Mouse (Mus musculus): ENCODE results near the gene Gm20425. TPM values are rescaled to one million over a fixed set of nuclear protein-coding genes. Genes with fewer than 3 reads are reported as not detected.

The Gm20425 gene
- 3.5 and 9.4 TPM in 2 replicates for polyA plus RNA-seq (2015; fragmentation: Nextera tagmentation; extraction: Ambion mirVana)

- Histone ChIP-seq H3K4me2 (peak within 1 kb of the TSS; percentile 47), H3K9me3 (replicated peaks) (no peaks in the 10 kb centered on the region), H3K36me3 (0 out of 2 replicates have a peak, but pooled peaks cover 9% of the 10 kb centered on the region), H3K9ac (peak within 1 kb of the TSS; percentile 58), H3K4me3 (replicated peaks) (peak within 1 kb of the TSS; percentile 52), H3K27ac (peak within 1 kb of the TSS; percentile 69), H3K27me3 (peaks cover 13% of the 10 kb centered on the region), H3K4me1 (replicated peaks) (peaks cover 32% of the 10 kb centered on the region)
- ATAC-seq (ENCODE audit: low read depth) (peak; percentile 68), DNase-seq (peak; percentile 16)
- 9% methylated on average over 29 of the region's 29 CpGs for WGBS (ENCODE audit: insufficient replicate concordance)
Measured at GRCm38 (mm10) chr9:103230151-103230951, at the start of gene Gm20425, which contains the start of gene Trf. TSS of gene Gm20425 (minus strand) at chr9:103230307. TSS of gene Trf (minus strand) at chr9:103230444.

GRCm38 (mm10) chr9:103276876-103277275 lies 46.8 kb upstream of the Gm20425 start:
- Histone ChIP-seq H3K4me1 (replicated peaks) (peaks cover 36% of the 10 kb centered on the region), H3K27me3 (no peaks in the 10 kb centered on the region), H3K36me3 (peaks cover 95% of the 10 kb centered on the region), H3K9ac (no peak overlapping the region), H3K4me3 (replicated peaks) (no peak overlapping the region), H3K9me3 (replicated peaks) (no peaks in the 10 kb centered on the region), H3K4me2 (no peak overlapping the region), H3K27ac (peak overlapping the region; percentile 34; the same call in 1 of the 2 replicates)
- DNase-seq (no peak), ATAC-seq (ENCODE audit: low read depth) (no peak)
- WGBS (ENCODE audit: insufficient replicate concordance): 81% methylated on average over 6 of the region's 6 CpGs

GRCm38 (mm10) chr9:103275676-103276075 lies 45.6 kb upstream of the Gm20425 start:
- peak overlapping the region; percentile 77 for H3K27ac ChIP-seq
- H3K9me3 ChIP-seq (replicated peaks): no peaks in the 10 kb centered on the region
- H3K9ac ChIP-seq: peak overlapping the region; percentile 26; the same call in 1 of the 2 replicates
- 32% methylated on average over 1 of the region's 1 CpGs for WGBS (ENCODE audit: insufficient replicate concordance)
- ATAC-seq (ENCODE audit: low read depth) (peak; percentile 76), DNase-seq (no peak)
- H3K36me3 ChIP-seq: peaks cover 92% of the 10 kb centered on the region
- no peak overlapping the region for H3K4me3 ChIP-seq (replicated peaks)
- no peak overlapping the region for H3K4me2 ChIP-seq
- H3K4me1 ChIP-seq (replicated peaks): peaks cover 36% of the 10 kb centered on the region
- no peaks in the 10 kb centered on the region for H3K27me3 ChIP-seq

GRCm38 (mm10) chr9:103274819-103275218 lies 44.7 kb upstream of the Gm20425 start:
- Histone ChIP-seq H3K4me3 (replicated peaks) (no peak overlapping the region), H3K36me3 (peaks cover 83% of the 10 kb centered on the region), H3K4me1 (replicated peaks) (peaks cover 36% of the 10 kb centered on the region), H3K9me3 (replicated peaks) (no peaks in the 10 kb centered on the region), H3K4me2 (no peak overlapping the region), H3K27me3 (no peaks in the 10 kb centered on the region), H3K27ac (peak overlapping the region; percentile 77; the same call in 1 of the 2 replicates), H3K9ac (no peak overlapping the region)
- ATAC-seq (ENCODE audit: low read depth) (no peak), DNase-seq (no peak)
- WGBS (ENCODE audit: insufficient replicate concordance): 69% methylated on average over 8 of the region's 8 CpGs

GRCm38 (mm10) chr9:103271104-103271503 lies 41.0 kb upstream of the Gm20425 start:
- Histone ChIP-seq H3K36me3 (peaks cover 85% of the 10 kb centered on the region), H3K9ac (no peak overlapping the region), H3K9me3 (replicated peaks) (no peaks in the 10 kb centered on the region), H3K4me3 (replicated peaks) (no peak overlapping the region), H3K4me2 (no peak overlapping the region), H3K27me3 (no peaks in the 10 kb centered on the region), H3K27ac (no peak overlapping the region), H3K4me1 (replicated peaks) (peaks cover 23% of the 10 kb centered on the region)
- DNase-seq: no peak
- WGBS (ENCODE audit: insufficient replicate concordance): 54% methylated on average over 4 of the region's 4 CpGs
- no peak for ATAC-seq (ENCODE audit: low read depth)

GRCm38 (mm10) chr9:103265778-103266177 lies 35.7 kb upstream of the Gm20425 start:
- peaks cover 86% of the 10 kb centered on the region for H3K36me3 ChIP-seq
- WGBS (ENCODE audit: insufficient replicate concordance): 76% methylated on average over 4 of the region's 4 CpGs
- H3K27ac ChIP-seq: no peak overlapping the region
- H3K4me1 ChIP-seq (replicated peaks): no peaks in the 10 kb centered on the region
- no peak overlapping the region for H3K9ac ChIP-seq
- DNase-seq (no peak), ATAC-seq (ENCODE audit: low read depth) (no peak)
- H3K4me3 ChIP-seq (replicated peaks): no peak overlapping the region
- no peaks in the 10 kb centered on the region for H3K27me3 ChIP-seq
- H3K4me2 ChIP-seq: no peak overlapping the region
- H3K9me3 ChIP-seq (replicated peaks): no peaks in the 10 kb centered on the region

- Histone ChIP-seq H3K9me3 (replicated peaks) (no peaks in the 10 kb centered on the region), H3K4me1 (replicated peaks) (no peaks in the 10 kb centered on the region), H3K27ac (peak overlapping the region; percentile 29; the same call in 1 of the 2 replicates), H3K36me3 (peaks cover 51% of the 10 kb centered on the region), H3K4me3 (replicated peaks) (no peak overlapping the region), H3K9ac (no peak overlapping the region), H3K4me2 (no peak overlapping the region), H3K27me3 (no peaks in the 10 kb centered on the region)
- WGBS (ENCODE audit: insufficient replicate concordance): 72% methylated on average over 5 of the region's 5 CpGs
- ATAC-seq (ENCODE audit: low read depth) (no peak), DNase-seq (no peak)
Measured at GRCm38 (mm10) chr9:103252906-103253305, 22.8 kb upstream of the Gm20425 start.

- H3K27me3 ChIP-seq: no peaks in the 10 kb centered on the region
- H3K4me3 ChIP-seq (replicated peaks): no peak overlapping the region
- WGBS (ENCODE audit: insufficient replicate concordance): 56% methylated on average over 4 of the region's 4 CpGs
- no peaks in the 10 kb centered on the region for H3K9me3 ChIP-seq (replicated peaks)
- H3K27ac ChIP-seq: no peak overlapping the region
- DNase-seq (no peak), ATAC-seq (ENCODE audit: low read depth) (no peak)
- H3K9ac ChIP-seq: no peak overlapping the region
- no peak overlapping the region for H3K4me2 ChIP-seq
- peaks cover 15% of the 10 kb centered on the region for H3K4me1 ChIP-seq (replicated peaks)
- peaks cover 31% of the 10 kb centered on the region for H3K36me3 ChIP-seq
Measured at GRCm38 (mm10) chr9:103248618-103249017, 18.5 kb upstream of the Gm20425 start.

- peak; percentile 21 for DNase-seq
- H3K4me2 ChIP-seq: peak overlapping the region; percentile 27; the same call in 1 of the 2 replicates
Measured at GRCm38 (mm10) chr9:103246526-103247168, 16.5 kb upstream of the Gm20425 start.

GRCm38 (mm10) chr9:103243640-103244039 lies 13.5 kb upstream of the Gm20425 start:
- no peak overlapping the region for H3K9ac ChIP-seq
- ATAC-seq (ENCODE audit: low read depth) (peak; percentile 60), DNase-seq (no peak)
- H3K27me3 ChIP-seq: no peaks in the 10 kb centered on the region
- no peaks in the 10 kb centered on the region for H3K36me3 ChIP-seq
- H3K4me1 ChIP-seq (replicated peaks): peaks cover 31% of the 10 kb centered on the region
- no peak overlapping the region for H3K4me2 ChIP-seq
- H3K9me3 ChIP-seq (replicated peaks): no peaks in the 10 kb centered on the region
- H3K4me3 ChIP-seq (replicated peaks): no peak overlapping the region
- 72% methylated on average over 4 of the region's 4 CpGs for WGBS (ENCODE audit: insufficient replicate concordance)
- peak overlapping the region; percentile 58 for H3K27ac ChIP-seq

More at GRCm38 (mm10) chr9:103246526-103247168, 16.5 kb upstream of the Gm20425 start:
- ATAC-seq (ENCODE audit: low read depth): peak; percentile 79
- WGBS (ENCODE audit: insufficient replicate concordance): 35% methylated on average over 8 of the region's 8 CpGs
- no peak overlapping the region for H3K27ac ChIP-seq
- H3K4me1 ChIP-seq (replicated peaks): peaks cover 19% of the 10 kb centered on the region
- no peak overlapping the region for H3K9ac ChIP-seq
- H3K27me3 ChIP-seq: no peaks in the 10 kb centered on the region
- H3K36me3 ChIP-seq: peaks cover 21% of the 10 kb centered on the region
- no peaks in the 10 kb centered on the region for H3K9me3 ChIP-seq (replicated peaks)
- H3K4me3 ChIP-seq (replicated peaks): no peak overlapping the region

GRCm38 (mm10) chr9:103241206-103241605 lies 11.1 kb upstream of the Gm20425 start:
- H3K36me3 ChIP-seq: no peaks in the 10 kb centered on the region
- ATAC-seq (ENCODE audit: low read depth): peak; percentile 40; the same call in 1 of the 2 replicates
- no peaks in the 10 kb centered on the region for H3K27me3 ChIP-seq
- H3K9ac ChIP-seq: no peak overlapping the region
- no peak for DNase-seq
- no peak overlapping the region for H3K4me2 ChIP-seq
- no peak overlapping the region for H3K4me3 ChIP-seq (replicated peaks)
- WGBS (ENCODE audit: insufficient replicate concordance): 52% methylated on average over 2 of the region's 2 CpGs
- H3K27ac ChIP-seq: peak overlapping the region; percentile 44
- no peaks in the 10 kb centered on the region for H3K9me3 ChIP-seq (replicated peaks)
- peaks cover 20% of the 10 kb centered on the region; the same call in 1 of the 2 replicates for H3K4me1 ChIP-seq (replicated peaks)
